Mouse (Mus musculus): ENCODE results near the gene Med12l. TPM values are rescaled to one million over a fixed set of nuclear protein-coding genes. Genes with fewer than 3 reads are reported as not detected.

Gene Med12l
- total RNA-seq (2021), result 10 to 100 TPM; 32.4 to 33.0 TPM
- long read RNA-seq, experiment 1, partial matches to known transcripts, result 9 of 15 reads
- long read RNA-seq, experiment 1, other reads (novel, unspliced or antisense), result 6 of 15 reads
- long read RNA-seq, experiment 2, partial matches to known transcripts, result 4 of 9 reads
- long read RNA-seq, experiment 2, other reads (novel, unspliced or antisense), result 5 of 9 reads

DNA sequence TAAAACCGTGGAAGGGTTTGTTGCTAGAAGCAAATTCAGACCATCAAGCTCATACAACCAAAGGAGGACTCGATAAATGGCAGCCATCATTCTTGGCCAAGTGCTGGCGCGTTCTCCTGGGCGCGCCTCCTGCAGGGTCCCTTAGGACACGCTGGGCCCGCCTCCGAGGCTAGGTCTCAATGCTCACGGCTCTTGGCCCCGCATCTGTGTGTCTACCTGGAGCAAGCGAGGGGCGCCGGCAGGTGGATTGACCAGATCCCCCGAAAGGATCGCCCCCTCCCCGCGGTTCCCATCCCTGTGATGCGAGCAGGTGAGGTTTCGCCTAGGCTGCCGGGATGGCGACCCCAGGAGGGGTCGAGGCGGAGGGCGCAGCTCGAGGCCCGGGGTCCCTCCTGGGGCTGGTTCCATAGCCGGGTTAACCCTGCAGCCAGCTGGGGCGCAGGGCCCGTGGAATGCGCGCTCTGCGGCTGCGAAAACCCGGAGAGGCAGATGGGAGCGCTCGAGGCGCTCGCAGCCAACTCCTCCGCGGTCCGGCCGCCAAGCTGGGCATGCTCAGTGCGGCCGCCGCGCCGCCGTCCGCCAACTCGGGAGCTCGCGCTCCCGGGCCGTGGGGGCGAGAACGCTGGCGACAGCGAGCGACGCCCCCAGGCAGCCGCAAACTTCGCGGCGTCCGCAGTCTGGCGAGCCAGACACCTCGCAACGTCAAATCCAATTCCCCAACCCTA, at the start of gene Med12l:
TSS of gene Med12l (plus strand) at position 555 of the 725 bp plus-strand sequence.
- peak; percentile 82 to 87 for DNase-seq (ENCODE audit: low spot score in 2 of 2)
- intact Hi-C loops (cut with DNase I), result loop anchor here (2.0 to 5.0 kb wide), 3 partner anchors 23 to 348 kb away; no protein-coding TSS in a partner anchor

GRCm38 (mm10) chr3:58961166-58961565, 44.5 kb upstream of the Med12l start:
- no peak for DNase-seq (ENCODE audit: low spot score in 2 of 2)
- intact Hi-C loops (cut with DNase I), result no loop called here

- intact Hi-C loops (cut with DNase I), result no loop called here
- no peak for DNase-seq (ENCODE audit: low spot score in 2 of 2)
Measured at GRCm38 (mm10) chr3:58977413-58977812, 28.2 kb upstream of the Med12l start.

GRCm38 (mm10) chr3:58977906-58978622, 27.6 kb upstream of the Med12l start:
- intact Hi-C loops (cut with DNase I), result no loop called here
- no peak for DNase-seq (ENCODE audit: low spot score in 2 of 2)

DNA sequence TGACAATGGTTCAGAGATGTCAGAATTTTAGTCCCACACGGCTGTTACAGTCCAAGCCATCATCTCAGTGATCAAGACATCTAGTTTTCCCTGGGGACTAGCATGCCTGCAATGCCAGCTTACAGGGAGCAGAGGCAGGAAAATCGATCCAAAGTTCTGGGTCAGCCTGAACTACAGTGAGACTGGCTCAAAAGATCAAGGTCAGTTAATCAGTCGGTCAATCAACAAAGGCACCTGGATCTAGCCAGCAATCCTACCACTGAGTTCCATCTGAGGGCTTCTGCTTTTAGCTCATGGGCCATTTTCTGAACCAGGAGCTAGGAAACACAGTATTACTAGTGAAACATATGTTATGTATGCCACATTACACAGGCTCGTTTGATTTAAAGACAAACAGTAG, 25.0 kb upstream of the Med12l start:
- intact Hi-C loops (cut with DNase I), result no loop called here

DNA sequence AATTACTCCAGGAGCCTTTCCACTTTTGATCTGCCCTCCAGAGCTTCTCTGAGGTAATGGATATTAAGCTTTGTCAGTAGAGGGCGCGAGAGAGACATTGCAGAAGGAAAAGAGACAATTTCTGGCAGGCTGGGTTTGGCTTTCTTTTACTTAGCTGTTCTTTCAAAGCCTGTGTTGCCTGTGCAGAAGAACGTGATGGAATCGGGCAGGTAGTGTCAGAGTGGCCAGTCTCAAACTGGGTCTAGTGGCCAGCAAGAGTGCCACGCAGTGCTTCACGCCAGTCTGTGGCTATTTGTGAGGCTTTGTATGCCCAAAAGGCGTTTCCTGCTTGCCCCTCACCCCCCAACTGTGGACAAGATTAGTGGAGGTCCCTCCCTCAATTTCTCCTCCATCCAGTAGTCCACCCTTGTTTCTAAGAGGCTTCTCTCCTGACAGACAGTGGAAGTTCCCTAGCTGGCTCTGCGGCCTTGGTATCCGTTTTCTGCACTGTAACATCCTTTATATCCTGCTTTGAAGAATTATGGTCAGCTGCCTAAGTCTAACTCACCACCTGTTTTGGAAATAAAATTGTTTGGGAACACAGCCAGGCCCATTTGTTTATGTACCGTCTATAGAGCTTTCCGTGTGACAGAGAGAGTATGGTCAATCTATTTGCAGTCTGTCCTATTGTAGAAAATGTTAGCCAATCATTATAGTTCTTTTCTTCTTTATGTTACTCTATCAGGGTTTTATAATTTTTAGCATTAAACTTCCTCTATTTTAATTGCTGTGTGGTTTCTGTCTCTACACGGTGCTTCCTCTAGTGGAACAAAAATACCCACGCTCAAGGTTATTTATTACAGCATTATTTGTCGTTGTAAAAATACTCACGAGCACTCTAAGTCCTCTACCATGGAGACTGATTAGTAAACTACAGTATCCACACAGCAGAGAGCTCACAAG, 22.5 kb upstream of the Med12l start:
- intact Hi-C loops (cut with DNase I), result loop anchor here (2.0 kb wide), 2 partner anchors 22 to 76 kb away; partner anchors contain the start of gene Med12l
- peak; percentile 83 to 85 for DNase-seq (ENCODE audit: low spot score in 2 of 2)

More for the DNA sequence above, 25.0 kb upstream of the Med12l start:
- no peak for DNase-seq (ENCODE audit: low spot score in 2 of 2)

- intact Hi-C loops (cut with DNase I), result loop anchor here (2.0 kb wide), 2 partner anchors 21 to 75 kb away; partner anchors contain the start of gene Med12l
- no peak for DNase-seq (ENCODE audit: low spot score in 2 of 2)
Measured at GRCm38 (mm10) chr3:58983838-58984598, 21.6 kb upstream of the Med12l start.

DNA sequence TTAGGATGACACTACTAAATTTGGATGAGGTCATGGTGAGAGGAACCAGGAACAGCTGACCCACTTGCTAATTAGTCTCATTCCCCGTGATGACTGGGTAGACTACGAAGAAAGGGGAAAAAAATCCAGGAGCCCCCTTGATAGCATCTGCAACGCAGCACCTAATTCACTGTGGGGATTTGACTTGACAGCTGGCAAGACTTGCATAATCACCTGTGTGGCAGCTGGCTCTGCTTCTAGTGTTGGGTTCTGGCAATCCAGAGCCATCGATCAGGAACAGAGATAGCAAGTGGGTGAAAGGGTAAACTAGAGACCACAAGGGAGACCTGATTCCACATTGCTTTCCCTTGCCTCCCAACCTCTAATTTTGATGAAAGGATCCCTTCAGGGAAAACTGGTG, 19.8 kb upstream of the Med12l start:
- intact Hi-C loops (cut with DNase I), result no loop called here
- no peak for DNase-seq (ENCODE audit: low spot score in 2 of 2)

- DNase-seq (ENCODE audit: low spot score in 2 of 2), result no peak
- intact Hi-C loops (cut with DNase I), result no loop called here
Measured at GRCm38 (mm10) chr3:58989374-58989773, 16.3 kb upstream of the Med12l start.

DNA sequence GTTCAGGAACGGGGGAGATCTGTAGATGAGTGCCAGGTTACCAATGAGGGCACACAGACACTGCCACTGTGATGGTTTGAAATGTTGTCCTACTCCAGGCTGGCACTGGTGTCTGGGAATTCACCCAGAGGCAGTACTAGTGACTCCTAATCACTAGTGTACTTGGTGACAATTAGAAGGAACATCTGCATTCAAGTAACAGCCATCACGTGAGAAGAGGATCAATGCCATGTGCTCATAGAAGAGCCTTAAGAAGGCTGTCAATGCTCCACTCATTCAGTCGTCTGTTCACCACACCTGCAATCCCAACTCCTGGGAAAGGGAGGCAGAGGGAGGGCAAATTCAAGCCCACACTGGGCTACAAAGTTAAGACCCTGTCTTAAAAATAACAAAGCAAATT, 15.1 kb upstream of the Med12l start:
- DNase-seq (ENCODE audit: low spot score in 2 of 2), result no peak
- intact Hi-C loops (cut with DNase I), result no loop called here

DNA sequence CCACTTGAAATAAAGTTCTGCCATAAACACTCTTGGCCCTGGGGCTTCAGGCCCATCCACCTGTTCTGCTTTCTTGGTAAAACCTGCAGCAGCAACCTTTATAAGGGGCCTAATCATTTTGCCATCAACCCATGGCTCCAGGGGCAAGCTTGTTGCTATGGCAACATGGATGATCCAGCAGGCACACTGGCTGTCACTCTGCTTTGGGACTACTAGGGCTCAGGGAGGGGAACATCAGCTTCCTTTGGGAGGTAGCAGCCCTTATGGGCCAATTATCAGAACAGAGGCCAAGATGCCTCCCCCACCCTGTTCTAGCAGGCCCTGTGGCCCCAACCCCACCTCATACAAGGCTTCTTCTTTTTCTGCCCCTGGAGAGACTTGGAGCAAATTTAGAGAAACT, 13.5 kb upstream of the Med12l start:
- intact Hi-C loops (cut with DNase I), result no loop called here
- DNase-seq (ENCODE audit: low spot score in 2 of 2), result no peak

GRCm38 (mm10) chr3:58993619-58994018, 12.0 kb upstream of the Med12l start:
- intact Hi-C loops (cut with DNase I), result no loop called here
- no peak for DNase-seq (ENCODE audit: low spot score in 2 of 2)

DNA sequence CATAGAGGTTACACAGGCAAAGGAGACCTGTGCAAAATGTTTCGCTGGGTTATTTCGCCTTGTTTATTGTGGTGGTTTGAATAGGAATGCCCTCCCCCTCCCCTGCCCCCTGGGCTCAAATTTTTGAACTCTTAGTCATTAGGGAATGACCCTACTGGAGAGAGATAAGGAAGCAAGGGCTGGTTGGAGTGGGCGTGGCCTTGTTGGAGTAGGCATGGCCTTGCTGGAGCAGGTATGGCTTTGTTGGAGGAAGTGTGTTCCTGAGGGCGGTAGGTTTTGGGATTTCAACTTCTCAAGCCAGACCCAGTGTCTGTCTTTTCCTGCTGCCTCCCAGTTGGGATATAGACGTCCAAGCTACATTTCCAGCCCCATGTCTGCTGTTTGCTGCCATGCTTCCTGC, 1.9 kb upstream of the Med12l start:
- intact Hi-C loops (cut with DNase I), result loop anchor here (2.0 kb wide), 1 partner anchor 21 kb away; no protein-coding TSS in a partner anchor
- no peak for DNase-seq (ENCODE audit: low spot score in 2 of 2)

DNA sequence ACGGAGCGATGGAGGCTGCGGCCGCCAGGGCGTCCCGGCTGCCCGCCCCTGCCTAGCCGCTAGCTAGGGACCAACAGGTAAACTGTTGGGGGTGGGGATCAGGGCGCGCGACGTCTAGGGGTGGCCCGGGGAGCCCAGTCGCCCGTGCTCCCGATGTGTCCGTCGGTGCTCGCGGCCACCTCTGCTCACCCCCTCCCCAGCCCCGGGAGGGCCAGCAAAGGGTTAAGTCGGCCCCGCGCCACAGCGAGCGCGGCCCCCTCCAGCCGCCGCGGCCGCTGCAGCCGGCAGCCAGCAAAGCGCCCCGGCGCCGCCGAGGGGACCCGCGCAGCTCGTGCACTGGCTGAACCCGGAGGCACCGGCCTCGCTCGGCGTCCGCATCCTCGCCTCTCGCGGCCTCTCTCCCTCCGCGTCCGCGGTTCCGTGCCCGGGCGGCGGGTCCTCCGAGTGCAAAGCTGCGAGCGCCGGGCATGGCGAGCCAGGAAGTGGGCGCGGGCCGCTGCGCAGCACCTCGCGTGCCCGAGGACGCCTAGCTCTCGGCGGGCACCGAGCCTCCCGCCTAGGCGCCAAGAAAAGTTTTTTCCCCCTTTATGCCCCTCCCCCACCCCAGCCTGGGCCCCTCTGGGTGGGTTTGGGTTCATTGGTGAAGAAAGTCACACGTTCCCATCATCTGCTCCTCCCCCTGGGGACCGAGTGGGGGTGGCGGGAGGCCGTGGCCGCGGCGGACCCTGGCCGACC, 538 bp downstream of the Med12l start:
- intact Hi-C loops (cut with DNase I), result loop anchor here (2.0 to 5.0 kb wide), 3 partner anchors 23 to 349 kb away; no protein-coding TSS in a partner anchor

GRCm38 (mm10) chr3:59006731-59007441, 1.3 kb downstream of the Med12l start:
- peak; percentile 83 to 91 for DNase-seq (ENCODE audit: low spot score in 2 of 2)
- intact Hi-C loops (cut with DNase I), result loop anchor here (5.0 kb wide), 2 partner anchors 220 to 350 kb away; no protein-coding TSS in a partner anchor

More for the DNA sequence above, 538 bp downstream of the Med12l start:
- peak; percentile 39 for DNase-seq (ENCODE audit: low spot score in 2 of 2)

- intact Hi-C loops (cut with DNase I), result no loop called here
- DNase-seq (ENCODE audit: low spot score in 2 of 2), result no peak
Measured at GRCm38 (mm10) chr3:59010276-59010675, 4.7 kb downstream of the Med12l start.

Measured in left cerebral cortex, postnatal 14 days (tissue).